Mouse (Mus musculus): ENCODE measurements around the gene Galnt11. TPM values are rescaled to one million over a fixed set of nuclear protein-coding genes. Genes with fewer than 3 reads are reported as not detected.

The Galnt11 gene
- total and polyA plus RNA-seq, 3 experiments, result 12.6 to 13.6 TPM; not detected in 1

- TF ChIP-seq POLR2AphosphoS2 (IDR thresholded peaks at IDR 0.05; ENCODE audit: low read length) (no peak), E2F4 (IDR thresholded peaks at IDR 0.05; ENCODE audit: borderline replicate concordance, low read depth, low read length) (no peak), ZMIZ1 (IDR thresholded peaks at IDR 0.05; ENCODE audit: low read depth, low read length) (no peak)
- H3K9ac ChIP-seq (ENCODE audit: control insufficient read depth, low read depth, low read length, poor library complexity, severe bottlenecking), result no peak overlapping the region
- H3K36me3 ChIP-seq (ENCODE audit: control insufficient read depth in 1 of 2, insufficient read depth in 2 of 2, low read length in 2 of 2), result no peaks in the 10 kb centered on the region
- no peaks in the 10 kb centered on the region for H3K27me3 ChIP-seq (ENCODE audit: control insufficient read depth in 1 of 2, insufficient read depth in 2 of 2, low read length in 2 of 2)
- no peaks in the 10 kb centered on the region for H3K9me3 ChIP-seq (replicated peaks; ENCODE audit: insufficient read depth, low read length)
- no peak overlapping the region for H3K4me3 ChIP-seq (ENCODE audit: control insufficient read depth in 1 of 2, insufficient read depth in 1 of 2, low read depth in 2 of 2, low read length in 2 of 2)
- no peak for DNase-seq (ENCODE audit: low read depth, low spot score)
- no peak overlapping the region for H3K27ac ChIP-seq (ENCODE audit: control insufficient read depth, low read depth, low read length)
- no peaks in the 10 kb centered on the region for H3K4me1 ChIP-seq (ENCODE audit: control insufficient read depth in 1 of 2, insufficient read depth in 2 of 2, low read length in 2 of 2)
- no peaks in the 10 kb centered on the region for H3K79me2 ChIP-seq (ENCODE audit: control insufficient read depth, insufficient read depth, low read length, poor library complexity)
Measured at GRCm38 (mm10) chr5:25261452-25261851, 39.7 kb downstream of the Galnt11 start.

- no peaks in the 10 kb centered on the region for H3K4me1 ChIP-seq (ENCODE audit: control insufficient read depth in 1 of 2, insufficient read depth in 2 of 2, low read length in 2 of 2)
- TF ChIP-seq MYC (IDR thresholded peaks at IDR 0.05; ENCODE audit: low read depth, low read length) (no peak), CHD1 (IDR thresholded peaks at IDR 0.05; ENCODE audit: low read depth, low read length) (no peak), MYB (IDR thresholded peaks at IDR 0.05; ENCODE audit: low read depth, low read length) (no peak), CHD2 (IDR thresholded peaks at IDR 0.05; ENCODE audit: low read length) (no peak), GATA1 (IDR thresholded peaks at IDR 0.05; ENCODE audit: low read depth, low read length) (no peak), SIN3A (IDR thresholded peaks at IDR 0.05; ENCODE audit: low read length) (no peak), ZMIZ1 (IDR thresholded peaks at IDR 0.05; ENCODE audit: low read depth, low read length) (no peak), JUND (IDR thresholded peaks at IDR 0.05; ENCODE audit: low read depth, low read length) (no peak), HCFC1 (IDR thresholded peaks at IDR 0.05; ENCODE audit: low read depth, low read length) (no peak), POLR2A (IDR thresholded peaks at IDR 0.05; ENCODE audit: control insufficient read depth in 1 of 2, insufficient read depth in 1 of 2, low read depth in 1 of 2, low read length in 2 of 2, poor library complexity in 1 of 2) (no peak), EP300 (IDR thresholded peaks at IDR 0.05; ENCODE audit: low read depth in 1 of 2, low read length in 2 of 2) (no peak), MXI1 (IDR thresholded peaks at IDR 0.05; ENCODE audit: low read depth, low read length) (no peak), TBP (IDR thresholded peaks at IDR 0.05; ENCODE audit: low read depth, low read length) (no peak), USF1 (IDR thresholded peaks at IDR 0.05; ENCODE audit: low read depth, low read length) (no peak), NELFE (IDR thresholded peaks at IDR 0.05; ENCODE audit: low read depth, low read length) (no peak), POLR2AphosphoS2 (IDR thresholded peaks at IDR 0.05; ENCODE audit: low read length) (no peak)
- no peak overlapping the region for H3K9ac ChIP-seq (ENCODE audit: control insufficient read depth, low read depth, low read length, poor library complexity, severe bottlenecking)
- H3K4me3 ChIP-seq (ENCODE audit: control insufficient read depth in 1 of 2, insufficient read depth in 1 of 2, low read depth in 2 of 2, low read length in 2 of 2), result no peak overlapping the region
- H3K27me3 ChIP-seq (ENCODE audit: control insufficient read depth in 1 of 2, insufficient read depth in 2 of 2, low read length in 2 of 2), result no peaks in the 10 kb centered on the region
- no peaks in the 10 kb centered on the region for H3K36me3 ChIP-seq (ENCODE audit: control insufficient read depth in 1 of 2, insufficient read depth in 2 of 2, low read length in 2 of 2)
- H3K27ac ChIP-seq (ENCODE audit: control insufficient read depth, low read depth, low read length), result no peak overlapping the region
- no peaks in the 10 kb centered on the region for H3K79me2 ChIP-seq (ENCODE audit: control insufficient read depth, insufficient read depth, low read length, poor library complexity)
- no peak for DNase-seq (ENCODE audit: low read depth, low spot score)
- no peaks in the 10 kb centered on the region for H3K9me3 ChIP-seq (replicated peaks; ENCODE audit: insufficient read depth, low read length)
Measured at GRCm38 (mm10) chr5:25262266-25262665, 40.6 kb downstream of the Galnt11 start.

Measured in MEL (cell line).